Mouse (Mus musculus) retina, postnatal 7 days (tissue): ENCODE results near the gene Hes1.
"Not testable (repeated sequence)": the region's sequence is repeated elsewhere in the genome, so short reads cannot be mapped to it uniquely, and the experiment has no call there.

ENCODE experiments used
- DNase-seq: peaks from one replicate; pipeline ENCODE4 v3.0.0-alpha.2; 2012; ENCODE audit warnings: low read depth, low spot score

Hes1 gene

GRCm38 (mm10) chr16:30069950-30070770, 6.0 kb downstream of the Hes1 start:
- DNase-seq = peak; percentile 44

- DNase-seq = no peak
Measured at GRCm38 (mm10) chr16:30070771-30071191, 6.6 kb downstream of the Hes1 start.

GRCm38 (mm10) chr16:30073317-30073716, 9.1 kb downstream of the Hes1 start:
- no peak for DNase-seq

GRCm38 (mm10) chr16:30081498-30081897, 17.3 kb downstream of the Hes1 start:
- DNase-seq = no peak

DNA sequence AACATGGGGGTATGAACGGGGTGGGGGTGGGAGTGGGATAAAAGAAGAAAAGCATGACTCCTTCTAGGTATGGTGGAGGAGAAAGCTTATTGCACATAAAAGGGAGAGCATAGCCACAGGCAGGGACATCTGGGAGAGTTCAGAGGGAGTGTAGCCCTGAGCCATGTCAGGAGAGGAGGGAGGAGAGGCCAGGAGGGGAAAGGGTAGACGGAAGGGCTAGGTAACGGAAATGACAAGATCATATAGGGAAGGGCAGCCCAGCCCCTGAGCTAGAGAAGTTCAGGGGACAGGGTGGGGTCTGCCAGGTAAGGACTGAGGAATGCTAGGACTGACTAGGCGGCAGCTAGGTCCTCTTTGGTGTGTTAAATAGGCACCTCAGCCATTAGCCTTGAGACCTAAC, 17.8 kb downstream of the Hes1 start:
- no peak for DNase-seq

- DNase-seq = no peak
Measured at GRCm38 (mm10) chr16:30082965-30083364, 18.8 kb downstream of the Hes1 start.

- DNase-seq = no peak
Measured at GRCm38 (mm10) chr16:30083536-30083935, 19.4 kb downstream of the Hes1 start.

GRCm38 (mm10) chr16:30088646-30089045, 24.5 kb downstream of the Hes1 start:
- no peak for DNase-seq

- DNase-seq = no peak
Measured at GRCm38 (mm10) chr16:30090200-30090865, 26.1 kb downstream of the Hes1 start.

- no peak for DNase-seq
Measured at GRCm38 (mm10) chr16:30096050-30096449, 31.9 kb downstream of the Hes1 start.

DNA sequence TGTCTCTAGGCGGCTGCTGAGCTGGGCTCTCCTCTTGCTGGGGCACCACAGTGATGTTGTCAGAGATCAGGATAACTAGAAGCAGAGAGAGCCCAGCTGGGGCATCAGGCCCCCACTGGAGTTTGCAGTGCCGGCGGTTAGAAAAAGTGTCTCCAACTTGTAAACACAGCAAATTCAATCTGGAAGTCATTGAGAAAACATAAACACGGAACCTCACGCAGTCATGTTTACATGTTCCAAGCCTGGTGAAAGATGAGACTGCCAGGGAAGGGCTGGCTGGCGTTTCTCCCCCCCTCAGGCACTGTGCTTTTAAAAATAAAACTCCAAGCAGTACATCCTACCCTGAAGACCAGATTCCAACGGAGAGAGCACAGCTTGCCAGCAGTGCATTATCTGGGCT, 32.3 kb downstream of the Hes1 start:
- no peak for DNase-seq

- no peak for DNase-seq
Measured at GRCm38 (mm10) chr16:30099124-30099523, 34.9 kb downstream of the Hes1 start.

DNA sequence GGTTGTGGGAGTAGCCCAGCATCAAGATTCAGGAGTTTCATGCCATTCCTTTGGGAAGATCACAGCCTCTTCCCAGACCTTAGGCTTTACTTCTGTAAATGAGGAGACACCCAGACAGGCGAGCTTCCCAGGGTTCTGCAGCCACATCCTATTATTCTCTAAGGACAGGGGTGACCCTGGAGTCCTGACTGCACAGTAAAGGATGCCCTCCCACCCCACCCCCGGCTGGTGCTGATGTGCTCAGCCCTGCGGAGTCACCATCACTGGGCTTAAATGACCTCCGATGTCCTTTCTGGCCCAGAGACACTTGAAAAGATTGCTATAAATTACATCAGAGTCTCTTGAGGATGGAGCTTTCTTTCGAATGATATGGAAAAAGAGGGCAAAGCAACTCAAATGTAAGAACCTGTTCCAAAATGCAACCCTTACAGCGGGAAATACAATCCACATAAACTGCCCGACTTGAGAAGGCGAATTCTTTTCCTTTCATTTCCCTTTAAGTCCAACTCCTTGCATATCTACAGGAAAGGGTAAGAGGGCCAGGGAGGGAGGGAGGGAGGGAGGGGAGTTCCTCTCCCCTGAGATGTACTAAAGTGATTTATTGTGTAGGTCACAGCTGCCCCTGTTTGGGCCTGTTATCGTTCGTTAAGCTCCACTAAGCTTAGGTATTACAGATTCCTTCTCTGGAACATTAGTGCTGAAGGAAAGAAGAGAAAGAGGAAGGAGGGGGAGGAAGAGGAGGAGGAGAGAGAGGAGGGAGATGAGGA, 38.1 kb downstream of the Hes1 start:
- DNase-seq = no peak

GRCm38 (mm10) chr16:30102982-30103381, 38.8 kb downstream of the Hes1 start:
- DNase-seq = no peak

GRCm38 (mm10) chr16:30103495-30103894, 39.3 kb downstream of the Hes1 start:
- no peak for DNase-seq

DNA sequence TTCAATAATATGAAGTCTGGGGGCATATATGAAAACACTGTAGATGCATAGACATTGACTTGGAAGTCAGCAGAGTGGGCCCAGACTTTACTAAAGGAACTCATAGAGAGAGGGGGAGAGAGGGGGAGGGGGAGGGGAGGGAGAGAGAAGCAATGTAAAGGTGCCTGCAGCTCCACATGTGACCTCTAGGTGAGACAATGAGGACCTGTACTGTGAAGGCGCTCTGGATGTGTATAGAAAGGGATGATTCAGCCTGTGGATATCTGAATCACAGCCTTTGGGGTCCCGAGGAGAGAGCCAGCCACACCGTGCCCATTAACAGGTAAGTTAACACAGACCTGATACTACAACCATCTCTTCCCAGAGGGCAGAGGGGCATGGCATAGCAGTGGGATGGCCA, 40.2 kb downstream of the Hes1 start:
- DNase-seq = no peak

DNA sequence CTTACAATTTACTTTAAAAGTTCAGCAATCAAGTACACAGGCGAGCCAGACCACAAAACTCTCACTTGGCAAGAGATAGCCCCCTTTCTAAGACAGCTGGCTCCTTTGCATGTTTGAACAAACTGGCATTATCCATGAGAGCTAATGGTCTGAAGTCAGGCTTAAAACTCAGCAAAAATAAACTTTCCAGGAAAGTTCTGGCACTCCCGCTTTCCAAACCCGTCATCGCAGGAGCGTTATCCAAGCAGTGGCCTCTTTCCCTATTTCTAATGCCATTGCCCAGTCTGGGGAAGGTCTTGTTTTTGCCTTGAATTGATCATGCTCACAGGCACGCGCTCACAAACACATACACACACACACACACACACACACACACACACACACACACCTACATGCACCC, 41.3 kb downstream of the Hes1 start:
- no peak for DNase-seq

DNA sequence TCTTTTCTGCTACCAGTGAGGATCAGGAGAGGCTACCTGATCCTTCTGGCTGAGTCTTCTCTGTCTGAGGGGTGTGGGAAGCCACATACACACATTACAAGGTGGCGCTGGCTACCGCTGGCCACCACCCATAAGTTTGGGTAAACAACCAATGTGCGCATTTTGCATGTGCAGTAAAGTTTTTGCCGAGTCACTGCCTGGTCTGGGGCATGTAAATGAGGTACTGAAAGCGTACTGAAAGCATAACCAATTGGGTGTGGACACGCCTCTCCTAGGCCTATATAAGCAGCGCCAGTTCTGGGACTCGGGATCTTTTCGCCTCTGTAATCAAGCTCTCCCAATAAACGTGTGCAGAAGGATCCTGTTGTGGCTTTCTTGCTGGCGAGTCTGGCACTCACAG, 44.0 kb downstream of the Hes1 start:
- not testable (repeated sequence) for DNase-seq

DNA sequence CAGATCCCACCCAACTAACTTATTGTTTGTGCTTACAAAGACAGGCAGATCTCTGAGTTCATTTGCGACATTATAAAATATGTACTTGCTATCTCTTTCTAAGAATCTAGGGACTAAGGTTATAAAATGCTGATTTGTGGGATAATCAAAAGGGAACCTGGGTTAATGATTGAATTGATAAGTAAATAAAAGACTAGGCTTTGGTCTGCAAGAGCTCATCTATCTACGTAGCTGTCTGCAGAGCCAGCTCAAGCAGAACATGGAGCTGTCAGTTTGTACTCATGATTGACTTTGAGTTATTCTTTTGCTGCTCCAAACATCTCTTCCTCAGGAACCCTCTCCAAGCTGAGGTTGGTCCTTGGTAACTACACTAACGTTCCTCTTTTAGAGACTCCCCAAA, 46.3 kb downstream of the Hes1 start:
- DNase-seq = no peak

DNA sequence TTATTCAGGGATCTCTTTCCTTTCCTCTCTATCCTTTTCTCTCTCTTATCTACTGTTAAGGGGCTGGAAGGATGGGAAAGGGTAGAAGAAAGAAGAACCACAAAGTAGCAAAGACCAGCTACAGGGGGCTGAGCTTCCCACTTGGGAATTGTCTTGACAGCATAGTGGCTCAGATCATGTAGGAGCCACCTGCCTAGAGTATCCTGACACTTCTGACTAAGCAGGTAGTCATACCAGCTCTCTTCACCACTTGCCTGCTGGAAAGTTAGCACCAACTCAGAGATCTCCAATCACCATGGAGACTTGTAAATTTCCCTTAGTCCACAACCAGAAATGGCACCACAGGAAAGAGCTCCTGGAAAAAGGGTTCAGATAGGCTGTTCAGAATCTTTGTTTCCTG, 46.9 kb downstream of the Hes1 start:
- DNase-seq = no peak

- DNase-seq = no peak
Measured at GRCm38 (mm10) chr16:30111566-30111965, 47.4 kb downstream of the Hes1 start.

- DNase-seq = no peak
Measured at GRCm38 (mm10) chr16:30113170-30113569, 49.0 kb downstream of the Hes1 start.
